Mouse (Mus musculus) hindbrain, postnatal 0 days (tissue): ENCODE measurements at regions not wholly inside any gene's neighbourhood (a gene's known extent, or its start where the extent isn't known, plus 50 kb on each side); places are given as distances from the start of the nearest gene placed in this dataset.
"Not testable (repeated sequence)": the region's sequence is repeated elsewhere in the genome, so short reads cannot be mapped to it uniquely, and the experiment has no call there.

Experiments
- ATAC-seq: fragments of 200-750 bp; cut with Nextera tagmentation; 2 replicates; pipeline ENCODE4 v1.8.0; 2017; ENCODE audit warnings: mild to moderate bottlenecking, moderate TSS enrichment, moderate library complexity
- DNase-seq: peaks from one replicate; pipeline ENCODE4 v3.0.0-alpha.2; 2015; ENCODE audit warnings: low spot score
- H3K27ac ChIP-seq: fragments of 300-500 bp; sonication (generic); 2 replicates; pipeline ENCODE4 v1.5.1; 2014; ENCODE audit warnings: mild to moderate bottlenecking
- H3K27me3 ChIP-seq: fragments of 300-500 bp; sonication (generic); 2 replicates; pipeline ENCODE4 v1.6.1; 2014; ENCODE audit warnings: low read length, mixed read lengths; ENCODE audit not compliant: insufficient read depth
- H3K36me3 ChIP-seq: fragments of 300-500 bp; sonication (generic); 2 replicates; pipeline ENCODE4 v1.6.1; 2014; ENCODE audit warnings: low read length, mixed read lengths; ENCODE audit not compliant: insufficient read depth
- H3K4me1 ChIP-seq: fragments of 300-500 bp; sonication (generic); 2 replicates; pipeline ENCODE4 v1.6.1; 2014; ENCODE audit warnings: antibody characterized with exemption, low read length, mixed read lengths; ENCODE audit not compliant: insufficient read depth
- H3K4me2 ChIP-seq: fragments of 300-500 bp; sonication (generic); 2 replicates; pipeline ENCODE4 v1.6.1; 2014; ENCODE audit warnings: low read depth, mild to moderate bottlenecking, low read length, moderate library complexity, mixed read lengths
- H3K4me3 ChIP-seq: fragments of 300-500 bp; sonication (generic); 2 replicates; pipeline ENCODE4 v1.5.1; 2014; ENCODE audit warnings: low read length
- H3K9ac ChIP-seq: fragments of 300-500 bp; sonication (generic); replicated peaks from 2 replicates; pipeline ENCODE4 v1.6.1; 2014; ENCODE audit warnings: mild to moderate bottlenecking, low read length, moderate library complexity, mixed read lengths
- H3K9me3 ChIP-seq: fragments of 300-500 bp; sonication (generic); 2 replicates; pipeline ENCODE4 v1.6.1; 2016; ENCODE audit warnings: low read length, mixed read lengths
- CTCF ChIP-seq: IDR thresholded peaks from 2 replicates; pipeline ENCODE4 v1.5.1; 2016; ENCODE audit warnings: antibody characterized with exemption, control low read depth, low read depth
- WGBS: fragments of 180-500 bp; shearing (Covaris S2); extraction: QIAGEN DNeasy Blood & Tissue Kit; methylation state at CpG from one replicate; pipeline ENCODE4 v1.1.7; 2014; 5-methylcytosine and 5-hydroxymethylcytosine counted together

GRCm38 (mm10) chr4:51868250-51868649 lies 570.8 kb upstream of the Smc2 start:
- no peaks in the 10 kb centered on the region for H3K27me3 ChIP-seq
- DNase-seq (no peak), ATAC-seq (no peak)
- H3K9me3 ChIP-seq = no peaks in the 10 kb centered on the region
- no peak for TF ChIP-seq CTCF
- H3K4me2 ChIP-seq = no peak overlapping the region
- WGBS = 83% methylated on average over 3 of the region's 3 CpGs
- no peaks in the 10 kb centered on the region for H3K36me3 ChIP-seq
- no peak overlapping the region for H3K27ac ChIP-seq
- H3K4me3 ChIP-seq = no peak overlapping the region
- H3K9ac ChIP-seq = no peak overlapping the region
- no peaks in the 10 kb centered on the region for H3K4me1 ChIP-seq

DNA sequence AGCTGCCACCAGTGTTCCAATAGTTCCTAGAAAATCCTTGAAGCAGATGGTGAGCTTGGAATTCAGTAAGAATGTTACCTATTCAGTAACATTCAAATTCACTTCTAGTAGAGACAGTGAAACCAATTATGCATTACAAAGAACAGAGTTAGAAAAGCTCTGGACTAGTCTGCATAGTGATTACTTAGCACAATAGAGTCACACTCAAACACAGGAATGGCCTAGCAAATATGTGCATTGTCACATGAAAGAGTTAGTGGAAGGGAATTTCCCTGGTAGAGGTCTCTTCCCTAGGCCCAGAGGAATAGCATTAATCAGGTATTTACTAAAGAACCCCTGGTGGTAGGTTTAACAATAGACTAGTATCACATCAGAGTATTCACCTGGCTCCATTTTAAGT lies 570.3 kb upstream of the Smc2 start:
- not testable (repeated sequence) for H3K9me3 ChIP-seq, H3K27me3 ChIP-seq, H3K4me2 ChIP-seq, H3K27ac ChIP-seq, ATAC-seq, H3K9ac ChIP-seq, DNase-seq, H3K36me3 ChIP-seq, H3K4me1 ChIP-seq, H3K4me3 ChIP-seq

- Histone ChIP-seq H3K4me1 (no peaks in the 10 kb centered on the region), H3K27me3 (no peaks in the 10 kb centered on the region), H3K9me3 (no peaks in the 10 kb centered on the region), H3K4me3 (no peak overlapping the region), H3K9ac (no peak overlapping the region), H3K36me3 (no peaks in the 10 kb centered on the region), H3K27ac (no peak overlapping the region), H3K4me2 (no peak overlapping the region)
- DNase-seq (peak; percentile 20), ATAC-seq (no peak)
- 68% methylated on average over 4 of the region's 4 CpGs for WGBS
- TF ChIP-seq CTCF = no peak
Measured at GRCm38 (mm10) chr4:51885460-51885859, 553.6 kb upstream of the Smc2 start.

DNA sequence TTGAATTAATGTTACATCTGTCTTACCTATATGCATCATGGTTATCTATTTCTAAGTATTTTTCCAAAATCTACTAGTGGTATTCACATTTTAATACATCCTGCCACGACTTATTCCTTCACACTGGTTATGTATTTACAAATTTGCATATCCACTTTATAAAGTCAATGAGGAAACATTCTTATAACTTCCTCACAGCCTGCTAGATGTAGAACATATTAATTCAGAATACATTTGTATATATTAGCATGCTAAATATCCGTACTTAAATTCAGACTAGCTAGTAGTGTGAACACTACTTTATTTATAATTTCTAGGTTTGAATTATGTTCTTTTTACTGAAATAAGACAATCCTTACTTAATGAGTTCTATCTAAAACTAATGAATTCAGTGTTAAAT lies 549.8 kb upstream of the Smc2 start:
- H3K4me1 ChIP-seq = no peaks in the 10 kb centered on the region
- no peak overlapping the region for H3K4me3 ChIP-seq
- DNase-seq (no peak), ATAC-seq (no peak)
- H3K27me3 ChIP-seq = no peaks in the 10 kb centered on the region
- 78% methylated on average over 2 of the region's 2 CpGs for WGBS
- no peak overlapping the region for H3K27ac ChIP-seq
- no peak overlapping the region for H3K9ac ChIP-seq
- no peaks in the 10 kb centered on the region for H3K9me3 ChIP-seq
- no peak for TF ChIP-seq CTCF
- H3K4me2 ChIP-seq = no peak overlapping the region
- H3K36me3 ChIP-seq = no peaks in the 10 kb centered on the region

- H3K4me1 ChIP-seq = no peaks in the 10 kb centered on the region
- no peak for TF ChIP-seq CTCF
- no peak for ATAC-seq
- no peaks in the 10 kb centered on the region for H3K27me3 ChIP-seq
- no peak overlapping the region for H3K4me2 ChIP-seq
- DNase-seq = no peak
- H3K9ac ChIP-seq = no peak overlapping the region
- H3K9me3 ChIP-seq = no peaks in the 10 kb centered on the region
- no peak overlapping the region for H3K27ac ChIP-seq
- no peaks in the 10 kb centered on the region for H3K36me3 ChIP-seq
- H3K4me3 ChIP-seq = no peak overlapping the region
Measured at GRCm38 (mm10) chr4:51928245-51928644, 510.8 kb upstream of the Smc2 start.

GRCm38 (mm10) chr4:51969751-51970150 lies 469.3 kb upstream of the Smc2 start:
- Histone ChIP-seq H3K9ac (no peak overlapping the region), H3K36me3 (no peaks in the 10 kb centered on the region), H3K27ac (no peak overlapping the region), H3K4me3 (no peak overlapping the region), H3K4me2 (no peak overlapping the region), H3K27me3 (no peaks in the 10 kb centered on the region), H3K4me1 (no peaks in the 10 kb centered on the region), H3K9me3 (no peaks in the 10 kb centered on the region)
- no peak for TF ChIP-seq CTCF
- 77% methylated on average over 10 of the region's 10 CpGs for WGBS
- no peak for ATAC-seq
- no peak for DNase-seq

- 74% methylated on average over 8 of the region's 8 CpGs for WGBS
- no peak for TF ChIP-seq CTCF
- no peaks in the 10 kb centered on the region for H3K27me3 ChIP-seq
- no peaks in the 10 kb centered on the region for H3K36me3 ChIP-seq
- H3K27ac ChIP-seq = no peak overlapping the region
- no peaks in the 10 kb centered on the region for H3K9me3 ChIP-seq
- H3K9ac ChIP-seq = no peak overlapping the region
- H3K4me3 ChIP-seq = no peak overlapping the region
- ATAC-seq (no peak), DNase-seq (no peak)
- H3K4me1 ChIP-seq = no peaks in the 10 kb centered on the region
- H3K4me2 ChIP-seq = no peak overlapping the region
Measured at GRCm38 (mm10) chr4:51978962-51979361, 460.1 kb upstream of the Smc2 start.

DNA sequence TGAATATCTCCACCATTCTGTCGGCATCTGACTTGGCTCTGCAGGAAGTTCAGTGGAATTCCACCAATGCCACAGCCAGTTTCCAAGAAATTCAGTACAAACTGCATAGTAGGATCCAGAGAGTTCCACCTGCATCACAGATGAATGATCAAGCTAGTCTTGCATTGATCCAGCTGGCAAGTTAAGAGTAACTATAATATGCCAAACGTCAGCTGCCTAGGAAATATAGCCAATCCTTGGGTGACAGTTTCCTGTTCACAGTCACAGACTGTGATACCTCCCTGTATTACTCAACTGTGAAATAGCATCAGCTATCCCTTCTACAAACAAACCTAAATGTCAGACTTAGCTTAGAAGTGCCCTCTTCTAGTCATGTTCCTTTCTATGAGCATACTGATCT lies 446.6 kb upstream of the Smc2 start:
- 82% methylated on average over 2 of the region's 2 CpGs for WGBS
- Histone ChIP-seq H3K4me3 (no peak overlapping the region), H3K9me3 (no peaks in the 10 kb centered on the region), H3K27ac (no peak overlapping the region), H3K9ac (no peak overlapping the region), H3K4me2 (no peak overlapping the region), H3K4me1 (no peaks in the 10 kb centered on the region), H3K36me3 (no peaks in the 10 kb centered on the region), H3K27me3 (no peaks in the 10 kb centered on the region)
- no peak for TF ChIP-seq CTCF
- DNase-seq = no peak
- no peak for ATAC-seq
